Mouse (Mus musculus) forebrain, embryonic 11.5 days (tissue): ENCODE measurements at regions not wholly inside any gene's neighbourhood (a gene's known extent, or its start where the extent isn't known, plus 50 kb on each side); places are given as distances from the start of the nearest gene placed in this dataset.
"Not testable (repeated sequence)": the region's sequence is repeated elsewhere in the genome, so short reads cannot be mapped to it uniquely, and the experiment has no call there.

Source experiments
- ATAC-seq: fragments of 200-750 bp; cut with Nextera tagmentation; replicated peaks from 2 replicates; pipeline ENCODE4 v1.8.0; 2017; ENCODE audit warnings: moderate TSS enrichment; ENCODE audit not compliant: low FRiP score
- DNase-seq: peaks from one replicate; pipeline ENCODE4 v3.0.0-alpha.2; 2017; ENCODE audit warnings: low spot score
- H3K27ac ChIP-seq: fragments of 300-500 bp; sonication (generic); 2 replicates; pipeline ENCODE4 v1.5.1; 2014; ENCODE audit warnings: low read depth, low read length
- H3K27me3 ChIP-seq: fragments of 300-500 bp; sonication (generic); 2 replicates; pipeline ENCODE4 v1.6.1; 2014; ENCODE audit warnings: mild to moderate bottlenecking, low read length, mixed read lengths; ENCODE audit not compliant: control insufficient read depth, insufficient read depth
- H3K36me3 ChIP-seq: fragments of 300-500 bp; sonication (generic); 2 replicates; pipeline ENCODE4 v1.6.1; 2014; ENCODE audit warnings: mild to moderate bottlenecking, low read length, moderate library complexity, mixed read lengths; ENCODE audit not compliant: control insufficient read depth, insufficient read depth
- H3K4me1 ChIP-seq: fragments of 300-500 bp; sonication (generic); replicated peaks from 2 replicates; pipeline ENCODE4 v1.6.1; 2014; ENCODE audit warnings: low read length, mixed read lengths; ENCODE audit not compliant: control insufficient read depth, insufficient read depth
- H3K4me2 ChIP-seq: fragments of 300-500 bp; sonication (generic); 2 replicates; pipeline ENCODE4 v1.6.1; 2014; ENCODE audit warnings: low read depth, mild to moderate bottlenecking, low read length, moderate library complexity, mixed read lengths; ENCODE audit not compliant: severe bottlenecking
- H3K4me3 ChIP-seq: fragments of 300-500 bp; sonication (generic); 2 replicates; pipeline ENCODE4 v1.5.1; 2014; ENCODE audit warnings: low read depth, low read length
- H3K9ac ChIP-seq: fragments of 300-500 bp; sonication (generic); 2 replicates; pipeline ENCODE4 v1.6.1; 2014; ENCODE audit warnings: low read length
- H3K9me3 ChIP-seq: fragments of 300-500 bp; sonication (generic); 2 replicates; pipeline ENCODE4 v1.6.1; 2016; ENCODE audit warnings: low read length, mixed read lengths; ENCODE audit not compliant: control insufficient read depth
- WGBS: fragments of 180-500 bp; shearing (Covaris S2); extraction: QIAGEN DNeasy Blood & Tissue Kit; methylation state at CpG from one replicate; pipeline ENCODE4 v1.1.7; 2014; 5-methylcytosine and 5-hydroxymethylcytosine counted together

- not testable (repeated sequence) for H3K27me3 ChIP-seq
Observed at GRCm38 (mm10) chr14:53373777-53374468, 878.4 kb upstream of the Olfr1507 start.

GRCm38 (mm10) chr14:53369776-53370175, 874.2 kb upstream of the Olfr1507 start:
- Histone ChIP-seq H3K4me1 (no peaks in the 10 kb centered on the region), H3K9me3 (no peaks in the 10 kb centered on the region), H3K36me3 (no peaks in the 10 kb centered on the region), H3K4me2 (no peak overlapping the region), H3K27ac (no peak overlapping the region), H3K9ac (no peak overlapping the region), H3K27me3 (no peaks in the 10 kb centered on the region), H3K4me3 (no peak overlapping the region)
- ATAC-seq (no peak), DNase-seq (no peak)
- 63% methylated on average over 2 of the region's 2 CpGs for WGBS

More at GRCm38 (mm10) chr14:53373777-53374468, 878.4 kb upstream of the Olfr1507 start:
- H3K27ac ChIP-seq, H3K9me3 ChIP-seq, H3K4me2 ChIP-seq, H3K4me1 ChIP-seq, H3K9ac ChIP-seq, H3K36me3 ChIP-seq, ATAC-seq, H3K4me3 ChIP-seq, DNase-seq: not testable (repeated sequence)
- no CpG with 5 or more reads among the region's 2 CpGs for WGBS

GRCm38 (mm10) chr14:53367420-53367819, 871.9 kb upstream of the Olfr1507 start:
- not testable (repeated sequence) for H3K4me3 ChIP-seq, H3K36me3 ChIP-seq, ATAC-seq, H3K4me1 ChIP-seq, DNase-seq, H3K9me3 ChIP-seq, H3K4me2 ChIP-seq, H3K9ac ChIP-seq, H3K27me3 ChIP-seq, H3K27ac ChIP-seq
- WGBS, result 76% methylated on average over 1 of the region's 1 CpGs

GRCm38 (mm10) chr14:53363995-53364394, 868.4 kb upstream of the Olfr1507 start:
- H3K4me2 ChIP-seq, ATAC-seq, H3K4me1 ChIP-seq, DNase-seq, H3K27ac ChIP-seq, H3K9ac ChIP-seq, H3K27me3 ChIP-seq, H3K4me3 ChIP-seq, H3K9me3 ChIP-seq, H3K36me3 ChIP-seq: not testable (repeated sequence)
- WGBS, result 84% methylated on average over 5 of the region's 5 CpGs

GRCm38 (mm10) chr14:53362054-53362453, 866.5 kb upstream of the Olfr1507 start:
- 74% methylated on average over 2 of the region's 2 CpGs for WGBS
- H3K4me1 ChIP-seq, H3K9me3 ChIP-seq, H3K9ac ChIP-seq, H3K36me3 ChIP-seq, ATAC-seq, DNase-seq, H3K27ac ChIP-seq, H3K4me2 ChIP-seq, H3K4me3 ChIP-seq, H3K27me3 ChIP-seq: not testable (repeated sequence)

- not testable (repeated sequence) for ATAC-seq
Observed at GRCm38 (mm10) chr14:53357498-53357897, 861.9 kb upstream of the Olfr1507 start.

GRCm38 (mm10) chr14:53356783-53357182, 861.2 kb upstream of the Olfr1507 start:
- WGBS, result no CpG with 5 or more reads among the region's 1 CpGs
- H3K4me2 ChIP-seq, H3K27ac ChIP-seq, H3K4me1 ChIP-seq, H3K36me3 ChIP-seq, H3K9ac ChIP-seq, H3K27me3 ChIP-seq, H3K4me3 ChIP-seq, H3K9me3 ChIP-seq, ATAC-seq, DNase-seq: not testable (repeated sequence)

More at GRCm38 (mm10) chr14:53357498-53357897, 861.9 kb upstream of the Olfr1507 start:
- H3K27ac ChIP-seq, H3K4me2 ChIP-seq, H3K9ac ChIP-seq, H3K27me3 ChIP-seq, H3K9me3 ChIP-seq, H3K4me1 ChIP-seq, H3K36me3 ChIP-seq, H3K4me3 ChIP-seq, DNase-seq: not testable (repeated sequence)
- 57% methylated on average over 1 of the region's 2 CpGs for WGBS

GRCm38 (mm10) chr14:53351457-53351856, 855.9 kb upstream of the Olfr1507 start:
- WGBS, result no CpG with 5 or more reads among the region's 3 CpGs
- DNase-seq, H3K9me3 ChIP-seq, H3K4me2 ChIP-seq, H3K9ac ChIP-seq, ATAC-seq, H3K36me3 ChIP-seq, H3K4me1 ChIP-seq, H3K4me3 ChIP-seq, H3K27me3 ChIP-seq, H3K27ac ChIP-seq: not testable (repeated sequence)

GRCm38 (mm10) chr14:53350780-53351179, 855.2 kb upstream of the Olfr1507 start:
- not testable (repeated sequence) for H3K4me2 ChIP-seq, H3K27me3 ChIP-seq, H3K36me3 ChIP-seq, H3K9me3 ChIP-seq, ATAC-seq, H3K4me3 ChIP-seq, DNase-seq, H3K9ac ChIP-seq, H3K27ac ChIP-seq, H3K4me1 ChIP-seq
- 81% methylated on average over 1 of the region's 1 CpGs for WGBS
